Comparison of ENCODE assay signal across 11 mouse cellular contexts in genomic region chr15:102657926-102658381, GRCm38 (mm10). TPM values are rescaled to one million over a fixed set of nuclear protein-coding genes. Genes with fewer than 3 reads are reported as not detected.
DNase-seq lines count a peak whose midpoint lies in the region; ATAC-seq lines count a peak whose summit lies in the region.
"Had no signal": no experiment of that assay in that cellular context is flagged by ENCODE, and none has a peak within 500 bp of the region (broad histone marks: within the 10 kb centered on the region; RNA-seq: fewer than 3 reads in every experiment).

No protein-coding gene starts in this region.

- H3K4me1 ChIP-seq in heart, embryonic 10.5 days: peaks cover 19% of the 10 kb centered on the region
- H3K4me1 ChIP-seq in intestine, embryonic 15.5 days (replicated peaks): peaks cover 23% of the 10 kb centered on the region

- no peaks in the 10 kb centered on the region for H3K9me3 ChIP-seq in heart, embryonic 10.5 days
- H3K9me3 ChIP-seq in intestine, embryonic 15.5 days: no peaks in the 10 kb centered on the region

- H3K27me3 ChIP-seq in heart, embryonic 10.5 days (ENCODE audit: insufficient read depth, poor library complexity, severe bottlenecking): no peaks in the 10 kb centered on the region
- H3K27me3 ChIP-seq in intestine, embryonic 15.5 days (replicated peaks): no peaks in the 10 kb centered on the region

- H3K4me3 ChIP-seq in heart, embryonic 10.5 days: no peak overlapping the region
- H3K4me3 ChIP-seq in intestine, embryonic 15.5 days (replicated peaks): no peak overlapping the region
- H3K4me3 ChIP-seq: erythroblast, embryonic 14.5 days had no signal

- WGBS in heart, embryonic 10.5 days: 54% methylated on average over 3 of the region's 3 CpGs
- WGBS in intestine, embryonic 15.5 days: 37% methylated on average over 3 of the region's 3 CpGs

- ATAC-seq in intestine, embryonic 15.5 days: peak; percentile 35

- H3K4me2 ChIP-seq in intestine, embryonic 15.5 days (replicated peaks): no peak overlapping the region

- DNase-seq in heart, embryonic 10.5 days (ENCODE audit: low spot score): no peak
- no peak for DNase-seq in heart, postnatal 25 days (ENCODE audit: low spot score)
- DNase-seq in right cerebral cortex, postnatal 10 days (ENCODE audit: low spot score in 2 of 2): peak; percentile 36 to 42
- no peak for DNase-seq in right cerebral cortex, adult 18-20 months
- peak; percentile 80 for DNase-seq in telencephalon, adult 2 months (ENCODE audit: low read depth, low spot score)
- no peak for DNase-seq in thymus, postnatal 4 days
- no peak for DNase-seq in adrenal gland, postnatal 4 days (ENCODE audit: low spot score in 2 of 2)
- DNase-seq: adrenal gland, postnatal 14 days had no signal

- H3K27ac ChIP-seq in heart, embryonic 10.5 days: peak overlapping the region; percentile 80
- H3K27ac ChIP-seq in intestine, embryonic 15.5 days: peak overlapping the region; percentile 93

- intact Hi-C loops in heart, postnatal 25 days (cut with DNase I): loop anchor here (5.0 kb wide), 1 partner anchor 36 kb away; no protein-coding TSS in a partner anchor

- peaks cover 25% of the 10 kb centered on the region for H3K36me3 ChIP-seq in heart, embryonic 10.5 days
- H3K36me3 ChIP-seq in intestine, embryonic 15.5 days: peaks cover 5% of the 10 kb centered on the region

- no peak overlapping the region for H3K9ac ChIP-seq in intestine, embryonic 15.5 days

RNA-seq across cellular contexts. Expression of gene Atp5g2, which starts 14.2 kb away (rescaled TPM):
- polyA plus RNA-seq in heart, embryonic 10.5 days (2016; fragmentation: Nextera tagmentation; extraction: Ambion mirVana): 64.8 and 67.3 TPM in 2 replicates
- 10 to 100 TPM; 38.9 to 50.4 TPM for total RNA-seq in heart, postnatal 25 days (2021)
- polyA plus RNA-seq in intestine, embryonic 15.5 days (2015; fragmentation: Nextera tagmentation; extraction: Ambion mirVana): 68.2 and 73.2 TPM in 2 replicates
- total RNA-seq in adrenal gland, postnatal 4 days (2021): 10 to 100 TPM; 18.1 to 18.2 TPM

RNA-seq across cellular contexts. Expression of gene Atf7, which starts 32.7 kb away (rescaled TPM):
- polyA plus RNA-seq in heart, embryonic 10.5 days (2016; fragmentation: Nextera tagmentation; extraction: Ambion mirVana): 24.3 and 26.6 TPM in 2 replicates
- total RNA-seq in heart, postnatal 25 days (2021): 10 to 100 TPM; 45.9 to 56.2 TPM
- polyA plus RNA-seq in intestine, embryonic 15.5 days (2015; fragmentation: Nextera tagmentation; extraction: Ambion mirVana): 25.9 and 31.8 TPM in 2 replicates
- 10 to 100 TPM; 81.4 to 87.1 TPM for total RNA-seq in adrenal gland, postnatal 4 days (2021)

RNA-seq across cellular contexts. Expression of gene Gm28047, which starts 33.1 kb away (rescaled TPM):
- polyA plus RNA-seq in heart, embryonic 10.5 days (2016; fragmentation: Nextera tagmentation; extraction: Ambion mirVana): 0.42 TPM in 1 of 2 replicates, not detected in the other
- not detected for total RNA-seq in heart, postnatal 25 days (2021)
- polyA plus RNA-seq in intestine, embryonic 15.5 days (2015; fragmentation: Nextera tagmentation; extraction: Ambion mirVana): 0.57 TPM in 1 of 2 replicates, not detected in the other
- total RNA-seq in adrenal gland, postnatal 4 days (2021): 1 to 10 TPM in 1 of 2 experiments, not detected in 1; 1.5 TPM
- total RNA-seq: adrenal gland, postnatal 14 days had no signal
- polyA plus RNA-seq: large intestine, adult 2 months had no signal

Comparison
In these comparisons a context has a peak if more than half of its experiments do, and no peak if none do; other contexts are left out.
1. DNase-seq: peak in right cerebral cortex, postnatal 10 days (2 of 2) and telencephalon, adult 2 months (single experiment); none in heart, embryonic 10.5 days (single experiment), heart, postnatal 25 days (single experiment), right cerebral cortex, adult 18-20 months (single experiment), thymus, postnatal 4 days (single experiment) and adrenal gland, postnatal 4 days (0 of 2).